Mouse (Mus musculus) B cell, adult 62 days (primary cell): Measurements from ENCODE around the gene Gcm2. TPM values are rescaled to one million over a fixed set of nuclear protein-coding genes. Genes with fewer than 3 reads are reported as not detected.

Experiments
- total RNA-seq: library from RNA; stranded (reverse); gene quantifications from 4 replicates; pipeline ENCODE4 v1.2.4, GENCODE M21; 2023

Gene Gcm2
- 0.27 TPM in 1 of 4 replicates, not detected in the others for total RNA-seq

GRCm38 (mm10) chr13:41110935-41111334 lies at the start of gene Gcm2:
Gcm2 (minus strand) TSS chr13:41111035.

DNA sequence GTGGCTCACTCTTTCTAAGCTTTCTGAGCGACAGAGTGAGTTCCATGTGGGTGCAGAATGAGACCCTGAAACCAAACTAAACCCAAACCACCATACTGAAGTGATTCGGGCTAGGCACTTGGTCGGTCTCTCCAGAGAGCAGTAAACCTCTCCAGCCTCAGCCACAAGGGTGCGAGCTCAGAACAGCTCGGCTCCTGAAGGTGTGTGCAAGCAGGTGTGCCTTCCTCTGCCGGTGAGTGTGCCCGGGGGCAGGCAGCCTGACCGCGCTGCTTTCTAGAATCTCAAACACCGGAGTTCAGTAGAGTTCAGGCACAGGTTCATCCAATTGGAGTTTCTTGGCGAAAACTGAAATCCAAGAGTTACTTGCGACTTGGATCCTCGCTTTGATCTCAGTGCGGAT lies 3.1 kb upstream of the Gcm2 start, which contains the start of gene Sycp2l:
Sycp2l (plus strand) TSS at position 368 of the 400 bp plus-strand sequence.

DNA sequence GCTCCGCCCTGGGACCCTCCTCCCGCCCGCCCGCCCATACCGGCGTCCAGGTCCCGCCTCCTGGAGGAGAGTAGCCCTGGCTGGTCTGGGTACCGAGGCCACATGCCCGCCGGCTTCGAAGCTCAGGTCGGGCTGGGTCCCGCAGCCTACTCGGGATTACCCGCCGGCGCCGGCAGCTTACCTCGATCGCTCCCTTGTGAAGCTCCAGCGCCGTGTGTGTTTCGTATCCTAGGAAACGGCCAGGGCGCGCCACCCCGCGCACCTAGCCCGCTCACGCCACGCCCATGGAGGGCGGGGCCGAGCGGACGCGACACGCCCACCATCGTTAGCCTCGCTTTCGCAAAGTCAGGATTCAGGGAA lies 31.4 kb downstream of the Gcm2 start, which contains the start of gene Mak:
Mak (minus strand) TSS at position 286 of the 360 bp plus-strand sequence.

Other genes starting within 250 kb of the Gcm2 start
- 65.8 to 70.2 TPM (median 67.6 TPM) in 4 replicates for gene Pak1ip1, start 110.0 kb downstream of the Gcm2 start, total RNA-seq
- gene Tmem14c, start 94.7 kb downstream of the Gcm2 start, total RNA-seq, result 31.1 to 32.9 TPM (median 31.7 TPM) in 4 replicates
- not detected in 4 replicates for gene Mak, start 31.3 kb downstream of the Gcm2 start, total RNA-seq
- gene Sycp2l, start 3.3 kb upstream of the Gcm2 start, total RNA-seq, result not detected in 4 replicates
- not detected in 4 replicates for gene Elovl2, start 109.4 kb upstream of the Gcm2 start, total RNA-seq
- 3.6 to 5.4 TPM (median 4.3 TPM) in 4 replicates for gene Smim13, start 138.8 kb upstream of the Gcm2 start, total RNA-seq
- gene Gm17364, start 162.9 kb upstream of the Gcm2 start, total RNA-seq, result not detected in 4 replicates